Mouse (Mus musculus) kidney, adult 8-10 months (tissue): ENCODE data around the gene Cadps2.

Experiments used
- DNase-seq, 2 experiments: peaks; one replicate each; pipeline ENCODE4 v3.0.0; 2022

Cadps2 gene

GRCm38 (mm10) chr6:23758249-23758648 lies 81.0 kb downstream of the Cadps2 start:
- peak in 1 of 2 experiments; percentile 11 for DNase-seq

- DNase-seq, result no peak
Measured at GRCm38 (mm10) chr6:23748823-23749222, 90.4 kb downstream of the Cadps2 start.

GRCm38 (mm10) chr6:23740010-23740409 lies 99.2 kb downstream of the Cadps2 start:
- no peak for DNase-seq

- no peak for DNase-seq
Measured at GRCm38 (mm10) chr6:23732750-23733149, 106.5 kb downstream of the Cadps2 start.

- no peak for DNase-seq
Measured at GRCm38 (mm10) chr6:23728620-23729019, 110.6 kb downstream of the Cadps2 start.

GRCm38 (mm10) chr6:23723697-23724096 lies 115.5 kb downstream of the Cadps2 start:
- DNase-seq, result no peak

- no peak for DNase-seq
Measured at GRCm38 (mm10) chr6:23720401-23720800, 118.8 kb downstream of the Cadps2 start.

- no peak for DNase-seq
Measured at GRCm38 (mm10) chr6:23707506-23707905, 131.7 kb downstream of the Cadps2 start.

- no peak for DNase-seq
Measured at GRCm38 (mm10) chr6:23700879-23701278, 138.3 kb downstream of the Cadps2 start.

GRCm38 (mm10) chr6:23678172-23678571 lies 161.0 kb downstream of the Cadps2 start:
- DNase-seq, result no peak

GRCm38 (mm10) chr6:23655036-23655435 lies 184.2 kb downstream of the Cadps2 start, which contains the start of gene Rnf148:
Rnf148 (minus strand) TSS chr6:23655136.
- DNase-seq, result no peak

- DNase-seq, result no peak
Measured at GRCm38 (mm10) chr6:23650205-23650604, 189.0 kb downstream of the Cadps2 start, which contains the start of gene Rnf133. Rnf133 (minus strand) TSS chr6:23650305.

- peak in 1 of 2 experiments; percentile 3 for DNase-seq
Measured at GRCm38 (mm10) chr6:23648732-23649131, 190.5 kb downstream of the Cadps2 start.

GRCm38 (mm10) chr6:23647627-23648247 lies 191.5 kb downstream of the Cadps2 start:
- DNase-seq, result peak in 1 of 2 experiments; percentile 16

GRCm38 (mm10) chr6:23637081-23637480 lies 202.1 kb downstream of the Cadps2 start:
- DNase-seq, result no peak

GRCm38 (mm10) chr6:23635208-23635607 lies 204.0 kb downstream of the Cadps2 start:
- DNase-seq, result no peak

- DNase-seq, result no peak
Measured at GRCm38 (mm10) chr6:23634016-23634415, 205.2 kb downstream of the Cadps2 start.

- DNase-seq, result no peak
Measured at GRCm38 (mm10) chr6:23630465-23630864, 208.8 kb downstream of the Cadps2 start.

- DNase-seq, result no peak
Measured at GRCm38 (mm10) chr6:23575102-23575501, 264.1 kb downstream of the Cadps2 start.

GRCm38 (mm10) chr6:23573750-23574149 lies 265.5 kb downstream of the Cadps2 start:
- DNase-seq, result no peak

- DNase-seq, result no peak
Measured at GRCm38 (mm10) chr6:23572401-23572800, 266.8 kb downstream of the Cadps2 start.

GRCm38 (mm10) chr6:23569686-23570085 lies 269.5 kb downstream of the Cadps2 start:
- no peak for DNase-seq

- no peak for DNase-seq
Measured at GRCm38 (mm10) chr6:23568688-23569087, 270.5 kb downstream of the Cadps2 start.

GRCm38 (mm10) chr6:23567651-23568050 lies 271.6 kb downstream of the Cadps2 start:
- no peak for DNase-seq

- no peak for DNase-seq
Measured at GRCm38 (mm10) chr6:23549874-23550273, 289.3 kb downstream of the Cadps2 start.
